16 mouse cellular contexts compared by ENCODE assay signal in genomic region chr5:129076098-129076497, GRCm38 (mm10).
"Had no signal": no experiment of that assay in that cellular context is flagged by ENCODE, and none has a peak within 500 bp of the region (broad histone marks: within the 10 kb centered on the region; RNA-seq: fewer than 3 reads in every experiment).

No protein-coding gene starts in this region.

- H3K4me1 ChIP-seq: stomach, embryonic 15.5 days had no signal

- H3K9me3 ChIP-seq: neural tube, embryonic 13.5 days; neural tube, embryonic 15.5 days; stomach, embryonic 15.5 days had no signal

- H3K36me3 ChIP-seq: neural tube, embryonic 13.5 days; neural tube, embryonic 15.5 days; stomach, embryonic 15.5 days had no signal

- H3K4me3 ChIP-seq: neural tube, embryonic 13.5 days; neural tube, embryonic 15.5 days; stomach, embryonic 15.5 days had no signal

- H3K27ac ChIP-seq: neural tube, embryonic 13.5 days; neural tube, embryonic 15.5 days; stomach, embryonic 15.5 days; stomach, postnatal 0 days had no signal

- H3K27me3 ChIP-seq: neural tube, embryonic 13.5 days; neural tube, embryonic 15.5 days; stomach, embryonic 15.5 days had no signal

- H3K9ac ChIP-seq: neural tube, embryonic 13.5 days; neural tube, embryonic 15.5 days; stomach, embryonic 15.5 days had no signal

- DNase-seq: retina, postnatal 1 day; right cerebral cortex, adult 18-20 months; right cerebral cortex, postnatal 14 days; right cerebral cortex, postnatal 25 days; right cerebral cortex, postnatal 4 days; spleen, adult 18-20 months; thymus, adult 18-20 months; thymus, adult 2 months; thymus, postnatal 14 days; thymus, postnatal 25 days; thymus, postnatal 36 days; thymus, postnatal 4 days had no signal
